Mouse (Mus musculus): ENCODE measurements around the gene Lsm3. TPM values are rescaled to one million over a fixed set of nuclear protein-coding genes. Genes with fewer than 3 reads are reported as not detected.

Gene Lsm3
- total RNA-seq, 4 experiments from 2014 or later, result 22.9 to 26.5 (median 24.0) TPM

GRCm38 (mm10) chr6:91551671-91552070, 35.9 kb downstream of the Lsm3 start:
- no peak for DNase-seq (ENCODE audit: low spot score in 2 of 2)

- DNase-seq (ENCODE audit: low spot score in 2 of 2), result no peak
These were observed 37.0 kb downstream of the Lsm3 start for GRCm38 (mm10) chr6:91552693-91553092.

- DNase-seq (ENCODE audit: low spot score in 2 of 2), result no peak
These were observed 42.8 kb downstream of the Lsm3 start for GRCm38 (mm10) chr6:91558565-91558964.

- no peak for DNase-seq (ENCODE audit: low spot score in 2 of 2)
These were observed 43.6 kb downstream of the Lsm3 start for GRCm38 (mm10) chr6:91559371-91559770.

GRCm38 (mm10) chr6:91560186-91560585, 44.5 kb downstream of the Lsm3 start:
- DNase-seq (ENCODE audit: low spot score in 2 of 2), result no peak

GRCm38 (mm10) chr6:91563031-91563430, 47.3 kb downstream of the Lsm3 start:
- no peak for DNase-seq (ENCODE audit: low spot score in 2 of 2)

- DNase-seq (ENCODE audit: low spot score in 2 of 2), result no peak
These were observed 50.7 kb downstream of the Lsm3 start for GRCm38 (mm10) chr6:91566407-91566806.

Other genes with a start within 250 kb of the Lsm3 start
- gene Wnt7a, start 104.6 kb upstream of the Lsm3 start, total RNA-seq (2022), result not detected
- 10 to 100 TPM in 1 of 4 experiments, 1 to 10 TPM in 3; 8.4 to 11.4 (median 9.1) TPM for gene Chchd4, start 42.4 kb upstream of the Lsm3 start, total RNA-seq (2022)
- 10 to 100 TPM; 21.9 to 30.1 (median 24.6) TPM for gene Tmem43, start 42.2 kb upstream of the Lsm3 start, total RNA-seq (2022)
- gene Xpc, start within 50 bp of the Lsm3 start, total RNA-seq (2022), result 1 to 10 TPM; 6.4 to 9.5 (median 8.2) TPM
- 10 to 100 TPM; 66.0 to 81.7 (median 77.6) TPM for gene Slc6a6, start 168.1 kb downstream of the Lsm3 start, total RNA-seq (2022)